Mouse (Mus musculus) thymus, postnatal 25 days (tissue): ENCODE data around the gene Slc4a1ap.
"Not testable (repeated sequence)": the region's sequence is repeated elsewhere in the genome, so short reads cannot be mapped to it uniquely, and the experiment has no call there.

Experiments used
- DNase-seq: peaks from one replicate; pipeline ENCODE4 v3.0.0; 2022

Gene Slc4a1ap

DNA sequence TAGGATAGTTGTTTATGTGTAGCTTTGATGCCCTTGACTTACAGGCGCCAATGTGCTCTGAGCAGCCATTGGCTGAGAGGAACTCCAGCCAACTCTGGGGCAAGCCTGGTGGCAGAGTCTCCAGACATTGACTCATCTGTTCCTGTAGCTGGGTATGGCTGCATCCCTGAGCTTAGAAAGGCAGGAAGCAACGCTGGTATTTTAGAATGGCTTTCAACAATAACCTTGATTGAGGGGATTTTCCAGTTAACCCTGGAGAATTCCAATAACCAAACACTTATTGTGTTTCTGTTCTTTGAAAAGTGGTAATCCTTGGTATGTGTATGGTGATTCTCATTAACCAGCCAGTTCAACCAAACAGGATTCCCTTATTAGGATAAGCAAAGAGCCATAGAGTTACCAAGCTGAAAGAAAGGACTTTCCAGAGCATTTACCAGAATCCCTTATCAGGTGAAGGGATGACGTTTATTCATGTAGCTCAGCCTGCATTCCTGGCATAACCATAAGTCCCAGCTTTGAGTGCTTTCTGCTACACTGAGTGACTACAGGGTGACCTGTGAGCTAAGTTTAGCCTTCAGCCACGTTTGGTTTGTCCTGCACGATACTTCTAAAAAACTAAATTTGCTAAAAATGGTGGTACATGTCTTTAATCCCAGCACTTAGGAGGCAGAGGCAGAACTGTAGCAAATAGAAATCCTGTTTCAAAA is 41.3 kb downstream of the Slc4a1ap start:
- DNase-seq = no peak

DNA sequence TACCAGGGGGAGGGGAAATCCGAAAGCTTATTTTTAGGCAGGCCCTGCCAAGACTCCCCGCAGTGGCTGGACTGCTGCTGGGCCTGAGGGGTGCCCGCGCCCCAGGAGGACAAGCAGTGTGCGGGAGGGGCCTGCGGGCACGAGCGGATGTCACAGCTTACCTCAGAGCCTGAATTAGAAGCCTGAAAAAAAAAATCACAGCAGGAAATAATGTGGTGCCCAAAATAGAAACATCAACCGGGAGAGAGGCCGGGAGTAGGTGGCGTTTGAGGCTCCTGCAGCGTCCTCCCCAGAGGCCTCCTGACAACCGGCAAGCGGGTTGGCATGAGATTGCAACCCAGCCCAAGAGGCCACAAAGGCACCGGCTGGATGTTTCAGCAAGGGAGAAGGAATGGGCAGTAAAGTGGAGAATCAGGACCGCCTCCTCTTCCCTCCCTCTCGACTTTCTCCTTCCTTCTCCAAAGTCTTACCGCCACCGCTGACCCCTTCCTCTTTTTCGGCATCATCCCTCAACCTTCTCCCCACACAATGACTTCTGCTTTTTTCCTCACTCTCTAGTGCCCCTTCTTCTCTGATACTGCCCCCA is 44.3 kb downstream of the Slc4a1ap start:
- DNase-seq = no peak

DNA sequence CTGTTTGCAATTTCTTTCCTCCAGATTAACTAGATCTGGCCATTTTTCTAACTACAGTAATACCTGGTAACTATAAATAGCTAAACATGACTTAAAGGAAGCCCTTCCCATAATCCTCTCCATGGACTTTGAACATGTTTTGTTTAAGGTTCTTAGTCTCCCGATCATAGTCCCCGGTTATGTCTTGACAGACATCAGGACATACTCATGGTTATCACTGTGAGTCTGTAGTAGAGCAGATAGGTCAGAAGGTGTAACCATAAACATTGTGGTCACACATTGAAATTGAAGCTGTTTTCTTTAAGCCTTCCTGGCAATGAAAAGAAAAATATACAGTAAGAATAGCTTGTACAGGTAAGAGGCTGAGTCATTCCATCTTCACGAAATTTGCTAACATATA is 46.9 kb downstream of the Slc4a1ap start:
- DNase-seq = no peak

DNA sequence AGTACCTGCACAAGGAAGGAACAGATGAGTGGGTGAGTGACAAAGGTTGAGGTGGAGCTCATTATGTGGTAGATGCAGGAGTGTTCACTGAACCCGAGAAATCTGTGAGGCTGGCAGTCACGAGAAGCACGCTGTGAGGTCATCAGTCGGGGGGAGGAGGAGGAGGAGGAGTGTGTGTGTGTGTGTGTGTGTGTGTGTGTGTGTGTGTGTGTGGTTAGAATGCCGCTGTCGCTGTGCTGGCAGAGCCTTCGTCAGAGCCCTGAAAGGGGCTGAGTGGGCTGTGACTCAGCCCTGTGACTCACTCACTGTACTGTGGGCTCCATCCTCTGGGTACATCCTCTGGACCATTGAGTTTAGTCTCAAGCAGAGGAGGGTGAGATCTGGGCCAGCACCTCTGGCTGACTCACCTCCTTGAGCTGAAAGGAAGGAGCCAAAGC is 49.8 kb downstream of the Slc4a1ap start:
- DNase-seq = no peak

DNA sequence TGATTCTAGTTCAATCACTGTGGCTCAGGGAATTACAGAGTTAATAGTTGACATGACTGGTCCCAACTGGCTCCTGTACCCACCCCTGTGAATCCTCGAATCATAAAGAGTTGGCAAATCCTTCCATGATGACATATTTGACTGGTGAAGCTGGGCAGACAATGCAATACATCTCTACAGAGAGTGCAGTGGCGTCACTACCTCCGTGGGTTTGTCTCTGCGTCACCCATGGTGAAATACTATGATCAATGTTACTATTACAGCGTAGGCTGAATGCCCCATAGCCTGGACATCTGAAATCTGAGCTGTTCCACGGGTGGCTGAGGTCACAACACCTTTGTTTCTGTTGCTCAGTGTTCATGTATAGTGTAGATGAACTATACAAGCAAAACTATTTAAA is 54.5 kb downstream of the Slc4a1ap start:
- no peak for DNase-seq

DNA sequence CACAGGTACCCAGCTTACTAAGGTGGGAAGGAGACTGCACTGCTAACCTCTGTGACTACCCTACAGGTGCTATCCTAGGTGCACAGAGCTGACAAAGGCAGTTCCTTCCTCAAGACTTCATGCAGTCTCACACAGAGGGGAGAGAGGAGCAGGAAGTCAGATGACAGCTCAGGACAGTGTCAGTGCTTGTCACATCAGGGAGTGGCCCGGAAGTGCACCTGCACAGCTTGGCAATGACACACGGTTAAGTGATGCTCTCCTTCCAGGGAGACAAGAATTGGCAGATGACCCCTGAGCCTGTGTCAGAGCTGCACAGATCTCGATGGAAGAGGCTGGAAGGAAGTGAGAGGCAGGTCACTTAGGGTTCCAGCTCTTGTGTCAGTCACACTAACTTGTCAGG is 55.1 kb downstream of the Slc4a1ap start:
- DNase-seq = peak; percentile 30

DNA sequence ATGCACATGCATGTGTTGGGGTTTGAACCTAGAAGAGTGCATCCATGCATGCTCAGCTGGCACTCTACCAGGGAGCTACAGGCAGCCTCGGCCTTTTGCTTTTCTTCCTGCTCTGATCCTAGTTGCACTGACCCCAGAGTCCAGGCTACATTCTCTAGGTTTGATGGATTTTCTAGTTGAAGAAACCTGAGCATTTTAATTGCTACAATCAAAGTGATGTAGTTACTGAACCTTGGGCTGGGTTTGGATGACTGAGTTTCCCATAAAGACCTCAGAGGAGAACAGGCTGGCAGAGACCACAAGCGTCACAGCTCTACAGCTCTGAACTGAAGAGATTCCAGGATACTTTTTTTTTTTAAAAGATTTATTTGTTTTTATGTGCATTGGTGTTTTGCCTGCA is 56.5 kb downstream of the Slc4a1ap start:
- no peak for DNase-seq

DNA sequence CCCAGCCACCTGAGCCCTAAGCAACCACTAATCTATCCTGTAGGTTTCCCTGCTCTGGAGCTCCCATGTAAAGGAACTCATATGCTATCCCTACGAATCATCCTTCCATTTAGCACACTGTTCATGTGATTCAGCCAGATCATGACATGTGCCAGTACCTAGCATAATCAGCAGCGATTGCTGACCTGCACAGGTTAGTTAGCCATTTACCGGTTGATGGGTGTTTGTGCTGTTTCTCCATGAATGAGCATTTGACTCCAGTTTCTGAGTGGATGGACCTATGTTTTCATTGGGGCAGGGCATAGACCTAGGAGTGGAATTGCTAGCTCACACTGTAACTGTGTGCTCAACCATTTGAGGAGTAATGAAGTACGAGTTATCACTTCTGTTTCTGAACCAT is 58.7 kb downstream of the Slc4a1ap start:
- DNase-seq = no peak

DNA sequence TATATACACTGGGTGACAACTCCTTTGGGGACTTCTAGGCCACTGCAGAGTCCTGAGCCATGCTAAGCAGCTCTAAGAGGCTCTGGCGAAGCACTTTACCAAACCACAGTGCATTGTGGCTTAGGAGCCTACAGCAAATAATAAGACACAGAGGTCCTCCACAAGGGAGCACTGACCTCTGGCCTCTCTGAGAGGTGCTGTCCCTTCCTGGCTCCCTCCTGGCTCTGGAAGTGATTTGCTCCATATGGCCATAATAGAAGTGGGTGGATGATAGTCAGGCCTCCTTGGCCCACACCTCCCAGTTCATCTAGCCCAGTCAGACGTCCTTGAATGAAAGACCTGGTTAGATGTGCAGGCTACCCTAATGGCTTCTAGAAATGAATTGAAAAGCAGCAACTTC is 61.2 kb downstream of the Slc4a1ap start:
- DNase-seq = no peak

DNA sequence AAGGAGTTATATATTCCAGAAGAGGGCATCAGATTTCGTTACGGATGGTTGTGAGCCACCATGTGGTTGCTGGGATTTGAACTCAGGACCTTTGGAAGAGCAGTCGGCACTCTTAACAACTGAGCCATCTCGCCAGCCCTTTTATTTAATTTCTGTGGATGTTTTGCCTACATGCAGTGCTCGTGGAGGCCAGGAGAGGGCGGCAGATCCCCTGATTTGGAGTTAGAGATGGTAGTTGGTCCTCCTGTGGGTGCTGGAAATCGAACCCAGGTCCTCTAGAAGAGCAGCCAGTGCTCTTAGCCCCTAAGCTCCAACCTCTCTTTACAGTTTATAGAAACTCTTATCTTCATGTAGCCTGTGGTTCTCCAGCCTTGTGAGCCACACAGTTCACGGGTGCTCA is 61.9 kb downstream of the Slc4a1ap start:
- not testable (repeated sequence) for DNase-seq

DNA sequence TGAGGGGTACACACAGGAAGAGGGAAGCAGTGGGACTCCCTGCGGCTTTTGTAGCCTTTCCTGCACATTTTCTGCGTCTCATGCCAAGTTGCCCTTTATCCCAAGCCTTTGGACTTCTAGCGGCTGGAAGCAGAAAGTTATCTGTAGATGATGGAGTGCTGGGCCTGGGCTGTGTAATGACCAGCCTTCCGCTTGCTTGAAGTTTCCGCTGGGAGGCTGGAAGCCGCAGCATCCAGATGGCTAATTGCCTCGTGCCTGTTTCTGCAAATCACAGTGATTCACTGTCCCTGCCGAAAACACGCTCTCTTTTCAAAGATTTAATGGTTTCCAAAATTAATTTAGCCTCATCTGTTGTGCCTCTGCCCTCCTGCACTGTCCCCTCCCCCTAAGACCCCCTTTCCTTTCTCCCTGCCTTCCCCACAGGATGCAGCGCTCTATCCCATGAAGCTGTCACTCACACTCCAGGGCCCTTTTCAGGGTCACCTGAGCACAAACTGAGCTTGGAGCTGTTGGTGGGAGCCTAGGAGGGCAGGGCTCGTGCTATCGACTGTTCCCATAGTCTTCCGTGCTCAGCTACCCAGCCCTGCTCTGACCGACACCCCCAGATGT is 63.0 kb downstream of the Slc4a1ap start:
- DNase-seq = no peak

DNA sequence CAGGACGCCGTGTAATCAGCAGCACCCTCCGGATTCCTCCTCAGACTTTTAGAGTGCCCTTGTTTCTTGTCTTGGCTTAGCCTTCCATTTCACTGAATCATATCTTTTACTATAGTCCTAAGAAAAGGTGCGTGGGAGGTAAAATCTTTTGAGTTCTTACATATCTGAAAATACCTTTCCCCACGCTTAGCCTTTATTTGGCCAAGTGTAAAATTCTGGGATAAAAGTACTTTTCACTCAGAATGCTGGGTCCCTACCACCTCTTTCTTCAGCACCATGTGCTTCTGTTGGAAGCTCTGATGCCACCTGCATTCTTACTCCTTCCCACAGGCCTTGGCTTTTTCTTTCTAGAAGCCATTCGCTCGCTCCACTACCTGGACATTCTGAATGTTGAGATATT is 64.3 kb downstream of the Slc4a1ap start:
- no peak for DNase-seq

DNA sequence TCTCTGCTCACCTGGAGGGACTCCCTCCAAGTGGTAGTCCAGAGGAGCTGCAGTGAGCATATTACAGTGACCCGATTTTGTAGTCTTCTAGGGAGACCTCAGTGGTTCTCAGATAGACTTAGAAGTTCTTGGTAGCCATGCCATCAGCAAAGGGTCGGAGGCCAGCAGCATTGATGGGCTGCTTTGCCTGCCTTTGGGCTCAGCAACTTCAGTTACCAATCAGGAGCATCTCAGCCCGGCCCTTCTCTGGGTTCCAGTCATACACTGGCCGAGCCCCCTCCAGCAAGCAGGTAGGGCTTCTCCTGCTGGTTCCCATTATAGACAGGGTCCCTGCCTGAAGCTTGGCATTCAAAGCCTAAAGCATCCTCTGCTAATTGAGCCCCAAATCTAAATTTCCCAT is 69.1 kb downstream of the Slc4a1ap start:
- no peak for DNase-seq

DNA sequence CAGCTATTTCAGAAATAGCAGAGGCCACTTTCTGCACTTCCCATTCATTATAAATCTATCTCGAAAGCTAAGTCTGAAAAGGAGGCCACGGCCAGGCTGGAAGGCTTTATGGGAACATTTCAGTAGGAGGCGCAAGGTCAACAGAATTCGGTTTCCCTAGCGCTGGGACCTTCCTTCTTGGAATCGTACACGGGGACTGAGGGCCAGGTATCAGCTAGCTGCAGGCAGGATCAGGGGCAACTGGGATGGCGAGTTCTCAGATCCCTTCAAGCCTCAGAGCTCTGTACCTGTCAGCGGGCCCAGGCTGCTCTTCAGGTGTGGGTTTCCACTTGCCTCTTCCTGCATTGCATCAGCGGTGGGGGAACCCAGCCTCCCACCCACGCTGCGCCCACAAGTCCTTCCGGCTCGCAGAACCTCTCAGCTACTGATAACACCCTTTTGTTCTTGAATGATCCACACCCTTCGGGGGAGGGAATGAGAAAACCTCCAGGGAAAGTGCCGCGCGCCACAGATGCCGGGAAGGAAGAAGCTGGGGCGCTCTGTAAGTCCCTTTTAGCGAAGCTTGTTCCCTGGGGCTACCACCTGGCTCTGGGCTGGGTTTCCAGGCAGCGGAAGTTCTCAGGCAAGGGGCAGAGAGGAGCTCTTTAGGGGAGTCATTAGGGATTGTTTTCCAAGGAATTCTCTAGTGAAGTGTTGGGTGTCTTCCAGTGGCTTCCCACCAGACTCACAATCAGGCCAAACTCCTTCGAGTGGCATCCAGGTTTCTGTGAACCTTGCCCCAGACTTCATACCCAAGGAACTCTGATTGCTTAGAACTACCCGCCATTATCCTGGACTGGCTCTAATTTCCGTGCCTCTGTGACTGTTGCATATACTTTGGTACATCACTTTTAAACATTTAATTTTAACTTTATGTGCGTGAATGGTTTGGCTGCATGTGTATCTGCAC is 70.0 kb downstream of the Slc4a1ap start, which contains the start of gene Mrpl33:
Mrpl33 (plus strand) TSS at position 455 of the 949 bp plus-strand sequence.
- DNase-seq = peak; percentile 81

DNA sequence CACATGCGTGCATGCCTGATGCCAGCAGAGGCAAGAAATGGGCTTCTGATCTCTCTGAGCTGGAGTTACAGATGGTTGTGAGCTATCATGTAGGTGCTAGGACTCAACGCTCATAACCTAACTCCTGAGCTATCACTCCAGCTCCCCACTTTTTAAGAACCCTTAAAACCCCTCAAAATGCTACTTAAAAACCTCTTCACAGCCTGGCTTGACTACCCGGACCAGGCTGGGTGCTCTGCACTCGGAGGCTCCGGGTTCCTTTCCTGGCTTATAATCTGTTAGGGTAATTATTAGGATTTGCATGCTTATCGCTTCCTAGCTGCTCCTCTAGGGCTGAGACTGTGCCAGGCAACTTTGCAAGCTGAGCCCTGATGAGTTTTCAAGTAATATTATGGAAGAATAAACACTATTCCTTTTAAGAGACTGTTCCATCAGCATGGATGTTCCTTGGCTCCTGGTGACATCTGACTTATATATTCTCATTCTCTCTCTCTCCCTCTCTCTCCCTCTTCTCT is 70.7 kb downstream of the Slc4a1ap start:
- DNase-seq = no peak

DNA sequence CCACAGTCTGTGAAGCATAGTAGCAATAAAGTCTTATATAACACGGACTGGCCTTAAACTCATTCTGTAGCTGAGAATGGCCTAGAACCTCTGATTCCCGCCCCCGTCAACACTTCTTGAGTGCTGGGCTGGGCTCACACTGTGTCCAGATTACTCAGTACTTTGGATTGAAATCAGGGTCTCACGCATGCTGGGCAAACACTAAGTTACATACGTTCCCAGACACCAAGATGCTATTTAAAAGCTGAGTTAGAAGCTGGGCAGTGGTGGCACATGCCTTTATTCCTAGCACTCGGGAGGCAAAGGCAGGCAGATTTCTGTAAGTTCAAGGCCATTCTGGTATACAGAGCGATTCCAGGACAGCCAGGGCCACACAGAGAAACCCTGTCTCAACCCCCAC is 71.3 kb downstream of the Slc4a1ap start:
- DNase-seq = no peak

DNA sequence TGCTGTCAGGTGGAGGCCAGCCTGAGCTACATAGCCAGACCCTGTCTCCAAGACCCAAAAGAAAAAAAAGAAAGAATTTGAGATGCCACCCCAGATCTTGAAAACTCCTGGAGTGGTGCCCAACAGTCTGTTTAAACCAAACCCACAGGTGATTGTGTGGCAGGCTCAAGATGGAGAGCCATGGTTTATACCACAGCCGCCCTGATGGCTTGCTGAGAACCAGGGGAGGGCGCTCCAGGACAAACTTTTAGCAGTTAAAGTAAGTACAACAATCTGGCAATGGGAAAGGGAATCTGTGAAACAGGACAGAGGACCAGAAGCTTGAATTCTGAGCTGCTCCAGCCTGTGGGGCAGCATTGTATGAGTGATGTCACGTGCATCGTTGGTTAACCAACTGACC is 71.8 kb downstream of the Slc4a1ap start:
- DNase-seq = peak; percentile 56

DNA sequence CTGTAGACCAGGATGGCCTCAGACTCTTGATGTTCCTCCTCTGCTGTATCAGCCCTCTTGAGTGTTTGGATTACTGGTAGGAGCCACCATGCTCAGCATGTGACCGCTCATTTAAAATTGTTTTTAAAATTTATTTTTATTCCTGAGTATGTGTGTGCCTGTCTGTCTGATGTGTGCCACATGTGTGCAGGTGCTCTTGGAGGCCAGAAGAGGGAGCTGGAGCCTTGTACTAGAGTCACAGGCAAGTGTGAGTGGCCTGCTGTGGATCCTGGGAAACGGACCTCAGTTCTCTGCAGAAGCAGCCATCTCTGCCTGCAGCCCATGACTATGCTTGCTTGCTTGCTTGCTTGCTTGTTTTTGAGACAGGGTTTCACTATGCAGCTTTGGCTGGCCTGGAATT is 72.4 kb downstream of the Slc4a1ap start:
- no peak for DNase-seq

DNA sequence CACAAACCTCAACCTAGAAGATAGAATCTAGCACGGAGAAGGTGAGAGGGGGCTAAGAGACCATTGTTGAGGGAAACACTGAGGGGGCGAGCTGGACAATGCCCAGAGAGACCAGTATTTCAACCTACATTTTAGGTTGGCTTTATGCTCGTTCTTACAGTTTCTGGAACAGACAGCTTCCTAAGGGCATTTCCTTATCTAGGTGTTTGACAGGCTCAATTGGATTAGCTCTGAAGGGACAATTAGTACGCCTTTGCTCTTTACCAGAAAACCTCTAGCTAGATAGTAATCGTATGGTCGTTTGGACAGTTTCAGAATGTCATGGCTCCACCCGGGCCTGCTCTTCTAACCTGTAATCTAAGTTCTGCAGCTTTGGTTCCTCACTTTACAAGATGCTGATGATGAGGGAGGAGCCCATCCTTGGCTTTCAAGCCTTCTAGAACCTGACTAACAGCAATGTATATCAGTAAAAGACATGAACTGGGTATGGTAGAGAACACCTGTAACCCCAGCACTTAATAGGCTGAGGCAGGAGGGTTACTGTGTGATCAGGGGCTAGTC is 74.4 kb downstream of the Slc4a1ap start:
- no peak for DNase-seq

DNA sequence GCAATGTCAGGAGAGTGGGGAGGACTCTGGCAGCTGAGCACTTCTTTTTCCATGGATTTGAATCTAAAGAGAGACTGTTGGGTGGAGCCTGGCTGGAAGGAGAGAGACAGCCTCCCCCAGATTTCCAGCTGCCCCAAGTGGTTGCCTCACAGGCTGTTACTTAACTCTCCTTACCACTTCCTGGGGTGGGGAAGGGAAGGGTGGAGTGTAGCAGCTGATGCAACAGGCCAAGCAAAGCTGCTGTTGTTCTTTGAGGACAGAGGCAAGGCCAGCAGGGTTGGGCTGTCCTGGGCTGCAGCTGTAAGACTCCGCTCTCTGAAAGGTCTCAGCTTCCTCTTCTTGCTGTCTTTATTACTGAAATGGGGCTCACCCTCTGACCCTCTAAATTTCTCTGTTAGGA is 75.6 kb downstream of the Slc4a1ap start:
- DNase-seq = peak; percentile 69

DNA sequence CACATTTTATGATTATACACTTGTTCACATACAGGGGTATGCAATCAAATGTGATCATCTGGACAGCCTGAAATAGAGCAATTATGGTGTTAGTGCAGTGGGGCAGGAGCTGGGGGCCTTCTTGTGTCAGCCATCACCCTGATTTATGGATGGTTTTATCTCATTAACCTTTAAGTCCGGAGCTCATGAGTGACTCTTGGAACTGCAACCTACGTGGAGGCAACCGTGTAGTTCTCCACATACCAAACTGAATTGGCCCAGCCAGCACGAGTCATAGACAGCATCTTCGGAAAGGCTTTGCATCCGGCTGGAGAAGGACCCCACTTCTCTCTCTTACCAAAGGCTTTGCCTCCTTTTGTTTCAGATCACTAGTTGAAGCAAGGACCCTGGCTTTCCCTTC is 77.0 kb downstream of the Slc4a1ap start:
- no peak for DNase-seq

DNA sequence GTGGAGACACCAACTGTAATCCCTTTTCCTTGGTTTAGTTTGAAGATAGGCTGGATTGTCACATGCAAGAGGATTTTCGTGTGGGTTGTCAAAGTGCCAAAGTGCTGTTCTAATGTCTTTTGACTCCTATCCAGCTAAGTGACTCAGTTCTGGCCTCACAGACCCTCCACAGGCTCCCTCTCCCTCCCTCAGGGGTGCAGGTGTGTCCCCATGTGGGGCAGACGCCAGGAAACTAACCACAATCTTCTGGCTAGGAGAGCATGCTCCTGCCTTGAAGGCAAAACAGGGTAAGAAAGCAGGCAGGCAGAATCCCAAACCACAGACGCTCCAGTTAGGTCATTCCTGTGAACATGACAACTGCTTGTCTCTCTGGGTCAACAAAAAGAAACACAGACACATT is 79.4 kb downstream of the Slc4a1ap start:
- peak; percentile 62 for DNase-seq
